Mouse (Mus musculus) WW6 (cell line): ENCODE data around the gene Hoxc12.

ENCODE experiments used
- DNase-seq: peaks from one replicate; pipeline ENCODE4 v3.0.0-alpha.2; 2013; ENCODE audit warnings: low read depth, low spot score

Hoxc12 gene

GRCm38 (mm10) chr15:102963671-102964640, 27.4 kb downstream of the Hoxc12 start:
- no peak for DNase-seq

GRCm38 (mm10) chr15:102965003-102965891, 28.7 kb downstream of the Hoxc12 start:
- no peak for DNase-seq

- DNase-seq, result no peak
Measured at GRCm38 (mm10) chr15:102965892-102966775, 29.6 kb downstream of the Hoxc12 start.

GRCm38 (mm10) chr15:102966776-102967311, 30.3 kb downstream of the Hoxc12 start, which contains the start of gene Hoxc10:
Gene Hoxc10 (plus strand): TSS chr15:102966796.
- DNase-seq, result no peak

GRCm38 (mm10) chr15:102967312-102967510, 30.7 kb downstream of the Hoxc12 start, which contains the start of gene Hoxc5:
Gene Hoxc5 (plus strand): TSS chr15:102967443.
- no peak for DNase-seq

GRCm38 (mm10) chr15:102967511-102968397, 31.2 kb downstream of the Hoxc12 start:
- DNase-seq, result no peak

- no peak for DNase-seq
Measured at GRCm38 (mm10) chr15:102969296-102969695, 32.7 kb downstream of the Hoxc12 start.

- DNase-seq, result no peak
Measured at GRCm38 (mm10) chr15:102970740-102971139, 34.2 kb downstream of the Hoxc12 start.

GRCm38 (mm10) chr15:102972254-102972653, 35.7 kb downstream of the Hoxc12 start:
- no peak for DNase-seq

- DNase-seq, result no peak
Measured at GRCm38 (mm10) chr15:102972753-102973152, 36.2 kb downstream of the Hoxc12 start.

GRCm38 (mm10) chr15:102975034-102975433, 38.5 kb downstream of the Hoxc12 start:
- no peak for DNase-seq

GRCm38 (mm10) chr15:102975688-102976111, 39.1 kb downstream of the Hoxc12 start:
- DNase-seq, result no peak

GRCm38 (mm10) chr15:102976171-102976570, 39.6 kb downstream of the Hoxc12 start, which contains the start of gene Hoxc9:
Gene Hoxc9 (plus strand): TSS chr15:102976439.
- DNase-seq, result no peak

- no peak for DNase-seq
Measured at GRCm38 (mm10) chr15:102976631-102977422, 40.3 kb downstream of the Hoxc12 start.

- DNase-seq, result no peak
Measured at GRCm38 (mm10) chr15:102977423-102977974, 40.9 kb downstream of the Hoxc12 start.

- DNase-seq, result no peak
Measured at GRCm38 (mm10) chr15:102978615-102979515, 42.3 kb downstream of the Hoxc12 start.

GRCm38 (mm10) chr15:102979936-102980335, 43.4 kb downstream of the Hoxc12 start:
- DNase-seq, result no peak

GRCm38 (mm10) chr15:102980352-102980751, 43.8 kb downstream of the Hoxc12 start:
- no peak for DNase-seq
